Mouse (Mus musculus) midbrain, embryonic 13.5 days (tissue): ENCODE results near the gene Zbtb17. TPM values are rescaled to one million over a fixed set of nuclear protein-coding genes. Genes with fewer than 3 reads are reported as not detected.

ENCODE experiments used
- ATAC-seq: fragments of 200-750 bp; cut with Nextera tagmentation; 2 replicates; pipeline ENCODE4 v1.8.0; 2017; ENCODE audit warnings: mild to moderate bottlenecking, moderate TSS enrichment, moderate library complexity
- H3K27ac ChIP-seq: fragments of 300-500 bp; sonication (generic); 2 replicates; pipeline ENCODE4 v1.5.1; 2015; ENCODE audit warnings: inconsistent platforms, mild to moderate bottlenecking, moderate library complexity
- H3K27me3 ChIP-seq: fragments of 300-500 bp; sonication (generic); 2 replicates; pipeline ENCODE4 v1.6.1; 2015; ENCODE audit warnings: mild to moderate bottlenecking, inconsistent platforms
- H3K36me3 ChIP-seq: fragments of 300-500 bp; sonication (generic); 2 replicates; pipeline ENCODE4 v1.6.1; 2015; ENCODE audit warnings: mild to moderate bottlenecking, inconsistent platforms
- H3K4me1 ChIP-seq: fragments of 300-500 bp; sonication (generic); replicated peaks from 2 replicates; pipeline ENCODE4 v1.6.1; 2015; ENCODE audit warnings: inconsistent platforms
- H3K4me2 ChIP-seq: fragments of 300-500 bp; sonication (generic); replicated peaks from 2 replicates; pipeline ENCODE4 v1.6.1; 2015; ENCODE audit warnings: moderate library complexity, mild to moderate bottlenecking, inconsistent platforms
- H3K4me3 ChIP-seq: fragments of 300-500 bp; sonication (generic); replicated peaks from 2 replicates; pipeline ENCODE4 v1.5.1; 2015; ENCODE audit warnings: mild to moderate bottlenecking, inconsistent platforms
- H3K9ac ChIP-seq: fragments of 300-500 bp; sonication (generic); replicated peaks from 2 replicates; pipeline ENCODE4 v1.6.1; 2015; ENCODE audit warnings: mild to moderate bottlenecking, inconsistent platforms
- H3K9me3 ChIP-seq: fragments of 300-500 bp; sonication (generic); 2 replicates; pipeline ENCODE4 v1.6.1; 2016; ENCODE audit warnings: mild to moderate bottlenecking, inconsistent platforms
- WGBS: fragments of 180-500 bp; shearing (Covaris S2); methylation state at CpG from one replicate; pipeline ENCODE4 v1.1.7; 2015; 5-methylcytosine and 5-hydroxymethylcytosine counted together
- polyA plus RNA-seq: library from polyadenylated mRNA; unstranded; fragments of >200 nt; fragmentation: Nextera tagmentation; extraction: Ambion mirVana; gene quantifications from 2 replicates; pipeline ENCODE4 v1.2.1, GENCODE M21; 2015

Zbtb17 gene
- polyA plus RNA-seq, 1 experiment from 2014 or later = 61.0 TPM

DNA sequence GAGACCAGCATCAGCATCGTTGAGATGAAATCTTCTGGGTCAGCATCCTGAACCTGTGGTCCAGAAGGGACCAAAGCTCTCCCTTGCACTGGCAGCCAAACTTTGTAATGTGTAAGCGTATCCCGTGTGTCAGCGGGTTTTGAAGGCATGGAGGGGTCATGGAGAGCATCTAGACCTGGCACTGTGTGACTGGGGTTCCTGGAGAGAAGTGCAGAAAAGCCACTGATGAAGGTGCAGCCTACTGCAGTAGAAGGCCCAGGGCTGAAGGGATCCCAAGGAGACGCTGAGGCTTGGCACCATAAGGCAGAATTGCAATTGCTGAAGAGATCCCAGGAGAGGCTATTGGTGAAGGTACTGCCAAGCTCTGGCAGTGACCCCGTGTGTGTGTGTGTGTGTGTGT is 15.1 kb upstream of the Zbtb17 start:
- Histone ChIP-seq H3K9me3 (no peaks in the 10 kb centered on the region), H3K36me3 (no peaks in the 10 kb centered on the region), H3K4me1 (peaks cover 15% of the 10 kb centered on the region), H3K27me3 (peaks cover 13% of the 10 kb centered on the region; the same call in 1 of the 2 replicates), H3K4me2 (no peak overlapping the region), H3K4me3 (no peak overlapping the region), H3K9ac (no peak overlapping the region), H3K27ac (no peak overlapping the region)
- ATAC-seq = no peak
- 83% methylated on average over 6 of the region's 6 CpGs for WGBS

DNA sequence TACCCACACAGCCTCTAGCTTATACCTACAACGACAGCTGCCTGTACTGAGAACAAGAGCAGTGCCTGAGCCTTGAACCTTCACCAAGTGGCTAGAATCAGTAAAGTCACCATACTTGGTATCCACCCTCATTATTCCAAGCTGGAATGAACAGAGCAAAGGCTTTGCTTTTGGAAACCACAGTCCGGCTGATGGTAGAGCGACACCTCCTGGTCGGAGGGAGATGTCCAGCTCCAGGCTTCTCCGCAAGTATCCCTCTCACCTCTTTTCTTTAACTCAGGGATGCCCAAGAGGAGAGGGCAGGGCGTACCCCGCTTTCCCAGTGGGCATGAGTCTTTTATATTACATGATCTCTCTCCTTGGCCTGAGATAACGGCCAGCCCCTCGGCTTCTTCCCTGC is 14.6 kb upstream of the Zbtb17 start:
- Histone ChIP-seq H3K9me3 (no peaks in the 10 kb centered on the region), H3K4me3 (no peak overlapping the region), H3K9ac (no peak overlapping the region), H3K36me3 (no peaks in the 10 kb centered on the region), H3K4me1 (peaks cover 14% of the 10 kb centered on the region), H3K27ac (no peak overlapping the region), H3K4me2 (no peak overlapping the region), H3K27me3 (peaks cover 13% of the 10 kb centered on the region; the same call in 1 of the 2 replicates)
- WGBS = 51% methylated on average over 9 of the region's 9 CpGs
- no peak for ATAC-seq

DNA sequence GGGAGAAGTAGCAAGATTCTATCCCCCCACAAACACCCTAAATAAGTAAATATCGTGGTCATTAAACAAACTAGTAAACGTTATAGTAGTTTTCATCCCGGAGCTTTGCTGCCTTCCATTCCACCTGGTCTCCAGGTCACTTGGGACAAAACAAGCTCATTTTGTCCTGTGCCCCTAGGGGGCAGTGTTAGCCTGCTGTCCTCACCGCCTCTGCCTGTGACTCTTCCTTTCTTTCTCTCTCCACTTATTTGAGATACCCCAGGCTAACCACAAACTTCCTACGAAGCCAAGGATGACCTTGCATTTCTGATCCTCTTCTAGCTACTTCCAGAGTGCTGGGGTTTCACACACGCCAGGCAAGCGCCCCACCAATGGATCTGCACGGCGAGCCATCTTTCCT is 13.5 kb upstream of the Zbtb17 start:
- Histone ChIP-seq H3K36me3 (no peaks in the 10 kb centered on the region), H3K4me3 (no peak overlapping the region), H3K27ac (no peak overlapping the region), H3K4me2 (no peak overlapping the region), H3K9me3 (no peaks in the 10 kb centered on the region), H3K27me3 (0 out of 2 replicates have a peak, but pooled peaks cover 7% of the 10 kb centered on the region), H3K9ac (no peak overlapping the region), H3K4me1 (peaks cover 3% of the 10 kb centered on the region)
- ATAC-seq = no peak
- WGBS = 45% methylated on average over 9 of the region's 9 CpGs

DNA sequence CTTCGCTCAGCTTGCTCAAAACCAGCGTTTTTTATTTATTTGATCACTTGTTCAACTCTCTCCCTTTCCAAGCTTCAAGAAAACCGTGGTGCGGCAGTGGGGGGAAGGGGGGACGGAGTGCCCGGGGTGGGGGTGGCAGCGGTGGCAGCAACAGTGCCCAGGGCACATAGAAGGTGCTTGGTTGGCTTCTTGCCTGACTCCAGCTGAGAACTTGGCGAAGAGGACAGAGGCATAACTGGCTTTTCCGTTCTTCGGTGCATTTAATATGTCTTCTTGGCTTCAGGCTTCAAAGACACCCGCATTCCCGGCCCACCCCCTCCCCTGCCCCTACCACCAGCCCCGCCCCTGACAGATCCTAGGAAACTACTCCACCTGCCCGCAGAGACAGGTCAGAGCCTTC is 11.8 kb upstream of the Zbtb17 start:
- WGBS = 76% methylated on average over 14 of the region's 14 CpGs
- Histone ChIP-seq H3K36me3 (no peaks in the 10 kb centered on the region), H3K4me1 (no peaks in the 10 kb centered on the region), H3K27me3 (0 out of 2 replicates have a peak, but pooled peaks cover 3% of the 10 kb centered on the region), H3K9ac (no peak overlapping the region), H3K27ac (no peak overlapping the region), H3K9me3 (no peaks in the 10 kb centered on the region), H3K4me2 (no peak overlapping the region), H3K4me3 (no peak overlapping the region)
- no peak for ATAC-seq

- WGBS = 87% methylated on average over 18 of the region's 18 CpGs
- 0 out of 2 replicates have a peak, but pooled peaks cover 3% of the 10 kb centered on the region for H3K27me3 ChIP-seq
These were observed 11.3 kb upstream of the Zbtb17 start for GRCm38 (mm10) chr4:141433191-141433590.

DNA sequence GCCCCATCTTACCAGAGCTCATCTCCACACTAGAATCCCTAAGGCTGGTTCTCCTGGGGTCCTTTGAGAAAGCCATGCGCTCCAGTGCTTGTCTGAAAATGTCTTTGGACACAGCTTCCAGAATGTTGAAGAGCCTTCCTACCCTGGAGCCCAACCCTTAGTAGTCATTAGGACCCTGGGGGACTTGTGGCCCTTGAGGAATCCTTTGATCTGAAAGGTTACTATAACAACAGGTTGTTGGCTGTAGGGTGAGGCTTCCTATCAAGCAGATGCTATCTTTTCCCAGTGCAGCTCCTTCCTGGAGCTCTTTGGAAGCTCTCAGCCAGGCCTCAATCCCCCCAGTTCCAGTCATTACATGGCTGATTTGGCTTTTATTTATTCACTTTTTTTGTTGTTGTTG is 8.5 kb upstream of the Zbtb17 start, which contains the start of gene Srarp:
Gene Srarp (minus strand): TSS at position 132 of the 400 bp plus-strand sequence.
- Histone ChIP-seq H3K4me2 (no peak within 1 kb of the TSS), H3K36me3 (no peaks in the 10 kb centered on the region), H3K9ac (no peak within 1 kb of the TSS), H3K27ac (no peak within 1 kb of the TSS), H3K9me3 (no peaks in the 10 kb centered on the region), H3K4me1 (no peaks in the 10 kb centered on the region), H3K4me3 (no peak within 1 kb of the TSS), H3K27me3 (no peaks in the 10 kb centered on the region)
- no peak for ATAC-seq
- 94% methylated on average over 1 of the region's 1 CpGs for WGBS

More at GRCm38 (mm10) chr4:141433191-141433590, 11.3 kb upstream of the Zbtb17 start:
- Histone ChIP-seq H3K4me2 (no peak overlapping the region), H3K36me3 (no peaks in the 10 kb centered on the region), H3K9me3 (no peaks in the 10 kb centered on the region), H3K4me1 (no peaks in the 10 kb centered on the region), H3K9ac (no peak overlapping the region), H3K4me3 (no peak overlapping the region), H3K27ac (no peak overlapping the region)
- no peak for ATAC-seq

- H3K27ac ChIP-seq = no peak overlapping the region
- no peak overlapping the region for H3K4me3 ChIP-seq
- 83% methylated on average over 12 of the region's 12 CpGs for WGBS
- no peak overlapping the region for H3K9ac ChIP-seq
- H3K36me3 ChIP-seq = no peaks in the 10 kb centered on the region
- H3K4me1 ChIP-seq = peaks cover 6% of the 10 kb centered on the region
- no peaks in the 10 kb centered on the region for H3K27me3 ChIP-seq
- no peak overlapping the region for H3K4me2 ChIP-seq
- H3K9me3 ChIP-seq = no peaks in the 10 kb centered on the region
- ATAC-seq = no peak
These were observed 5.2 kb upstream of the Zbtb17 start for GRCm38 (mm10) chr4:141439083-141439803.

DNA sequence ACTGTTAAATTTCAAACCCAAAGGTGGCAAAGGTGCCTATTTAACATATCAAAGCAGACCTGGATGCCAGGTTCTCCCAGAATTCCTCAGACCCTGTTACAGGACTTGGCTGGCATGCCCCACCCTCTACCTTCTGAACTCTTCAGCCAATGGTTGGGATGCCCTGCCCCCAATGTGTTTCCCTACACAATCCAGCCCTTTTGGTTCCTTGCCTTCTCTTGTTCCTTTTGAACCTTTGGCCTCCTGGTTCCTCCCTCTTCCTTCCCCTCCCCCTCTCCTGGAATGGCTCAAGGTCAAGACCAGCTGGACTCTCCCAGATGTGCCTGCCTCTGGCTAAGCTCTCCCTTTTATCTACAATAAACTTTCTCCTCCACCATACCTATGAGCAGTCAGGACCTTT is 3.6 kb upstream of the Zbtb17 start:
- H3K4me2 ChIP-seq = no peak overlapping the region
- no peaks in the 10 kb centered on the region for H3K27me3 ChIP-seq
- no peaks in the 10 kb centered on the region for H3K36me3 ChIP-seq
- ATAC-seq = no peak
- no peak overlapping the region for H3K4me3 ChIP-seq
- H3K4me1 ChIP-seq = peaks cover 13% of the 10 kb centered on the region
- no peak overlapping the region for H3K9ac ChIP-seq
- H3K27ac ChIP-seq = no peak overlapping the region
- H3K9me3 ChIP-seq = no peaks in the 10 kb centered on the region

- Histone ChIP-seq H3K27ac (no peak overlapping the region), H3K4me1 (peaks cover 24% of the 10 kb centered on the region), H3K27me3 (no peaks in the 10 kb centered on the region), H3K4me3 (peak overlapping the region; percentile 73), H3K4me2 (peak overlapping the region; percentile 90), H3K9me3 (no peaks in the 10 kb centered on the region), H3K9ac (no peak overlapping the region), H3K36me3 (peaks cover 22% of the 10 kb centered on the region)
- 49% methylated on average over 11 of the region's 11 CpGs for WGBS
- ATAC-seq = no peak
These were observed 619 bp upstream of the Zbtb17 start for GRCm38 (mm10) chr4:141443641-141444429.

DNA sequence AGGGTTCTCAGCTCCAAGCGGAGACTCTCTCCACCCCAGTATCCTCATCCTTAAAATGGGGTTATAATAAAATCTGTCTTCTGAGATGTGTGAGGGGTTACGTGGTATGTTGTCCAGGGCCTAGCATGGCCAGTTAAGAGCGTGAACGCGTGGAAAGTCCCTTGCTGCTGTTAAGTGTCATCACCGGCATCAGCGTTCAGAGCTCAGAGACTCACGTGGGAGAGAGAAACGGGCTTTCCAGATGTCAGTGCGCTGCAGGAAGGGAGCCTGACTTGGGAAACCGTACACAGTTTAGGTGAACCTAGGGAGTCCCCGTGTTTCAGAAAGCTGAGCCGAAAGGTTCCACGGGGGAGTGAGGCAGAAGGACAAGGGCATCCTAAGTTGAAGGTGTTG is 870 bp downstream of the Zbtb17 start:
- Histone ChIP-seq H3K4me2 (peak overlapping the region; percentile 90), H3K27ac (peak overlapping the region; percentile 82), H3K9me3 (no peaks in the 10 kb centered on the region), H3K9ac (peak overlapping the region; percentile 95), H3K4me1 (peaks cover 24% of the 10 kb centered on the region), H3K4me3 (peak overlapping the region; percentile 73), H3K27me3 (no peaks in the 10 kb centered on the region), H3K36me3 (peaks cover 37% of the 10 kb centered on the region)
- WGBS = 17% methylated on average over 14 of the region's 14 CpGs
- no peak for ATAC-seq

DNA sequence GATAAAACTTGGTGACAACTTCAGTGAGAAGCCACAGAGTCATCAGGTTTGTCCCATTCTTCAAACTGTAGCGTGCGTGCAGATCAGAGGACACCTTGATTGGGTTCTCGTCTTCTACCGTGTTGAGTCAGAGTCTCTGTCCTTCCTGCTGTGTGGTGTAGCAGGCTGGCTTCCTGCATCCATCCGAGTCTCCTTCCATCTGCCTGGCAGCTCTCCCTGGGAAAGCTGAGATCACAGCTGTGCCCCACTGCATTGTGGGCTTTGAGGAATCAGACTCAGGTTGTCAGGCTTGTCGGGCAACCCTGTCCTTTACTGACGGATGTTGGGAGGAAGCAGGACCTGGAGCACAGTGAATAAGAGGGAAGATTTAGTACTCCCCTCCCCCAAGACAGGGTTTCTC is 1.8 kb downstream of the Zbtb17 start:
- Histone ChIP-seq H3K27ac (no peak overlapping the region), H3K4me2 (peak overlapping the region; percentile 90), H3K27me3 (no peaks in the 10 kb centered on the region), H3K9me3 (no peaks in the 10 kb centered on the region), H3K4me3 (peak overlapping the region; percentile 73; the same call in 1 of the 2 replicates), H3K36me3 (peaks cover 43% of the 10 kb centered on the region), H3K4me1 (peaks cover 24% of the 10 kb centered on the region), H3K9ac (0 out of 2 replicates have a peak overlapping the region, but pooled peaks have one; percentile 44)
- 83% methylated on average over 7 of the region's 7 CpGs for WGBS
- ATAC-seq = no peak

- no peak overlapping the region for H3K4me2 ChIP-seq
- ATAC-seq = no peak
- H3K9me3 ChIP-seq = no peaks in the 10 kb centered on the region
- H3K27ac ChIP-seq = no peak overlapping the region
- H3K9ac ChIP-seq = no peak overlapping the region
- H3K27me3 ChIP-seq = no peaks in the 10 kb centered on the region
- peaks cover 76% of the 10 kb centered on the region for H3K36me3 ChIP-seq
- peaks cover 7% of the 10 kb centered on the region for H3K4me1 ChIP-seq
- H3K4me3 ChIP-seq = no peak overlapping the region
- WGBS = 92% methylated on average over 2 of the region's 2 CpGs
These were observed 6.8 kb downstream of the Zbtb17 start for GRCm38 (mm10) chr4:141451251-141451650.
